Mouse (Mus musculus) cerebellum, adult 11-12 months (tissue): Measurements from ENCODE around the gene Commd9.
A peak's percentile ranks its signal among the peaks of the same experiment; 100 is the strongest.

ENCODE experiments used
- DNase-seq: peaks from one replicate; pipeline ENCODE4 v3.0.0; 2022

The Commd9 gene

DNA sequence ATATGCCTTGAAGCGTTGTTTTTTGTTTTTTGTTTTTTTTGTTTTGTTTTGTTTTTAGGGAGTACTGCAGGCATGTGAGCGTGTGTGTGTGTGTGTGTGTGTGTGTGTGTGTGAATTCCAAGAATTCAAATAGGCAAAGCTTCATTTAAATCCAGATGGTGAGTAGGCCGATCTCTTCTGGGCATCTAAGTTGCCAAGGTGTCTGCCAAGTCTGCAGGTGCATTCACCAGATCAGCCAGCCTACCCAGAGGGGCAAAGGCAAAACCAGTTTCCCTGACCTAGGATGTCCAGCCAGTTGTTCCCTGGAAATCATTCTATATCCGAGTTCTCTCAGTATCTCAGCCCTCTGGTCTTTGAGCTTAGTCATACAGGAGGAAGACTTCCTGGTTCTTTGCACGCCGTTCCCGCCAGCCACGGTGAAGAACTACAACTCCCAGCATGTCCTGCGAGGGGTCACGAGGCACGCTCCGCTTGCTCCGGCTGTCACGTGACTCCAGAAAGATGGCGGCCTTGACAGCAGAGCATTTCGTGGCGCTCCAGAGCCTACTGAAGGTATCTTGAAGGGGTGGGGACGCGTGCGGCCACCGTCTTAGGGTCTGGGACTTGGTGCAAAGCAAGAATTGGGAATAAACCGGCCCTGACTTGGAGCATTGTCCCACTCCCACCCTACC lies at the start of gene Commd9:
Commd9 (plus strand) TSS at position 480 of the 671 bp plus-strand sequence.
- peak; percentile 92 for DNase-seq

GRCm38 (mm10) chr2:101842756-101843155 lies 43.3 kb upstream of the Commd9 start:
- no peak for DNase-seq

GRCm38 (mm10) chr2:101854792-101855191 lies 31.3 kb upstream of the Commd9 start:
- no peak for DNase-seq

DNA sequence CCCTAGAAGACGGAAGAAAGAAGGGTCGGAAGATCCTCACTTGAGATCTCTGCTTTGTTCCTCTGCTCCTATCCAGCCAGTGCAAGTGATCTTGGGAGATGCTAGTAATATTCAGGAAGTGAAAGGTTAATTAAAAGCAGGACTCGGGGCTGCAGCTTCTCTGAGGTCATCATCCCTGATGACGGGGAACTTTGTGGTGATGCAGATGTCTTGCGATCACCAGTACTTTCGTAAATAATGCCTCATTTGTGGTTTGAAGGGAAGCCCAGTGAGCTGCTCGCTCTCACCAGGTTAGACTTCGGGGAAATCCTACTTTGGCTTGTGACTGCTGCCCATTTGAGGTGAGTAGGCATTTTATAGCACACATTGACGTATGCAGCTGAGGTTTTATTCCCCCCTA lies 29.9 kb upstream of the Commd9 start:
- no peak for DNase-seq

- DNase-seq: no peak
These were observed 25.0 kb upstream of the Commd9 start for GRCm38 (mm10) chr2:101860920-101861485.

DNA sequence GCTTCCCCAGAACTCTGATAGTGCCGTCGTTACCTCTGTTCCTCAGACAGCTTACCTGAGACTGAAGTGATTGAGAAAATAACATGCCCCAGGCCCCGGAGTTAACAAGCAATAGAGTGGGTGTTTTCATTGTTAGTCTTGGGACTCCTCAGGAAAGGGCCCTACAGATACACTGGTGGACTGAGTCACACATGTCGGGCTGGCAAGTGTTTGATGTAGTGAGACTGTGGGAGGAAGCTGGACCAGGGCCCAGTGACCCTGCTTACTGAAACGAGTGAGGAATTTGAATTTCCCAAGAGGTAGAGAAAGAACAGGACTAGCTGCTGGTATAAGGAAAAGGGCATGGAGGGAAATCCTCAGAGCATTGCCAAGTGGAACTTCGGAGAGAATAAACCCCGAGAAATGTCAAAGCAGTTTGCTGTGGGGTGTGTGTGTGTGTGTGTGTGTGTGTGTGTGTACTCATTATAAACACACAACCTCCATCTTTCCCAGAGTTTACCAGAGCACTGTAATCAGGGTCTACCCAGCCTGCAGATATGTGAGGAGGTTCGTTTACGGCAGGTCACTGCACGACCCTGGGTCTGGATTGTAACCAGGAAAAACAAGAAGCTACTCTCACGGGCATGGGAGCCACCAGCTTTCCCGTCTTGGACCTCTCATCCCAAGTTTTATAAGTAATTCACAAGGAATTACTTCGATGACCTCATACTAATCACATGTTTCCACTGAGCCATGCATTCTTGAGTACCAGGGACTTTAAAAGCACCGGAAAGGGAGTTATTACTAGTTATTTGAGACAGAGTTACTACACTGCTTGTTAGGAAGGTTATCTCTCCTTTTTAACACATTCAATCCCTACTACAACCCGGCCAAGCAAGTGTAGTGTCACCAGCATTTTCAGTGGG lies 23.6 kb upstream of the Commd9 start:
- no peak for DNase-seq

DNA sequence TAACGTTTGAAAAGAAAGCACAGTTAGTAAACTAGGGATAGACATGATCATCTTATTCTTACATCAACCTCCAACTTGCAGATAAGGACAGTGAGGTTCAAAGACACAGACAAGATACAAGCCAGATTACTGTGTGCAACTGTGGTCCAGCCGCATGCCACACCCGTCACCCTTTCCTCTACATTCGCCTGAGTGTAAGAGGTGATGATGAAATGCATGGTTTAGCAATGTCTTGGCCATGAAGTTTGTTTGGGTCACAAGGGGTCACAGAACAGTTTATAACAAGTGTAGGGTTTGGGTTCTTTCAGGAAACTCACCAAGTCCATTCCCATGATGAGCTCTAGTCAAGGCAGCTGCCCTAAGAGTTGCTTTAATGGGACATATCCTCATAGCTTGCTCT lies 17.4 kb upstream of the Commd9 start:
- no peak for DNase-seq

- DNase-seq: no peak
These were observed 14.9 kb upstream of the Commd9 start for GRCm38 (mm10) chr2:101871179-101871578.

DNA sequence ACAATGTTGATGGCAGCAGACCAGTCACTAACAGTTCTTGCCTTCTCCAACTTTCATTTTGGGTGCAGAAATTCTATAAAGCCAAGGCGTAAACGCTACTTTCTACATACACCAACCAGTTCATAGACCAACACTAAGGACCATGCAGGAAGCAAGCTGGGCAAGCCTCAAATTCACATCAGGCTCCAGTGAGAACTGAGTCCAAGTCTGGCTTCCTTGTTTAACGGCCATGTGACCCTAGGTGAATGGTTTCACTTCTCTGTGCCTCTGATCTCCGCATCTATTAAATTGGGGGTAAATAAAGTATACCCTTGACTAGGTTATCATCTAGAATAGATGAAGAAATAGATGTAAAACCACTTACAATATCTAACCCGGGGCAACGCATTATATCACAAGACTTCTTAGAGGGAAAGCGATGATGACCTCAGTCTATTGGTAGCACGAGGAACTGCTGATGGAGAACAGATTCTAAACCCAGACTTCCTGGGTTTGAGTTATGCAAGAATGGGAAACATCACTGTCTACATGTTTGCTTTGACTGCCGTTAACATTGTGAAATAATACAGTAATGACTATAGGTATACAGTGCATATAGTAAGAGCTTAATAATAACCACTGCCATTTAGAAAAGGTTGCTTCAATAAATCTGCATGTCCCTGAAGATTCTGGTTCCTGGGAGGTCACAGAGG lies 4.4 kb upstream of the Commd9 start:
- no peak for DNase-seq

- no peak for DNase-seq
These were observed 3.0 kb upstream of the Commd9 start, which contains the start of gene Prr5l for GRCm38 (mm10) chr2:101882998-101883397. Gene Prr5l, minus strand, starts transcription at chr2:101883027.

DNA sequence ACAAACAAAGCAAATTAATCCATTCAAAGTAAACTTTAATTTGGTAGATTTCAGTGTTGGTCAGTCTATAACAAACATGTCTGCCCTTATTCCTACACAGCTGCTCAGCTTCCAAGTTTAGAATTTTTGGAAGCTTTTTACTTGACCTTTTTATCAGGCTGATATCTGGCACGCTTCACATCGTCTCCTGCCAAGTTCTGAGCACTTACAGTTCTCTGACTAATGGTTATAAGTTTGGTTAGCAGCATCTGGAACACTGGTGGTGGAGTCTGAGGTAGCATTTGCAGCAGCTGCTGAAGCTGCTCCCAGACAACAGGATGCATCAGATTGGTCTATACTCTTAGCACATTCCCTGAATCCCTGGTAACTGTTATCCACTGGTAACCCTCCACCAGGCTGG lies 1.8 kb upstream of the Commd9 start:
- no peak for DNase-seq

DNA sequence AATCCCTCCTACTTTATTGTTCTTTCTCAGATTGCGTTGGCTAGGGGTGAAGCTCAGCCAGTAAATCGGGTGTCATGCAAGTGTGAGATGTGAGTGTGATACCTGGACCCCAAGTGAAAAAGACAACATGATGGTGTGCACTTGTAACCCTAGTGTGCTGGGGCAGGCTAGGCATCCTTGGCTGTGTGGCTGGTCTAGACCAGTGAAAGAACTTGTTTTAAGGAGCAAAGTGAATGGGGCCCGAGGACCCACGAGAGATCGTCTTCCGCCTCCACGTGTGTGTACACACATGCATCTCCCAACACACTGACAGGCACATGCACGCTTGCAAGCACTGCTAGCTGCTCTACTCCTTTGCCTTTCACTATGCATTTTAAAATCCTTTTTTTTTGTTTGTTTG lies 2.8 kb downstream of the Commd9 start:
- DNase-seq: no peak

GRCm38 (mm10) chr2:101891143-101891542 lies 5.1 kb downstream of the Commd9 start:
- no peak for DNase-seq

GRCm38 (mm10) chr2:101894126-101894525 lies 8.1 kb downstream of the Commd9 start:
- DNase-seq: no peak

GRCm38 (mm10) chr2:101896425-101897204 lies 10.6 kb downstream of the Commd9 start:
- no peak for DNase-seq

GRCm38 (mm10) chr2:101902196-101902595 lies 16.1 kb downstream of the Commd9 start:
- DNase-seq: peak; percentile 55

- DNase-seq: peak; percentile 88
These were observed 19.7 kb downstream of the Commd9 start for GRCm38 (mm10) chr2:101905534-101906378.

GRCm38 (mm10) chr2:101906379-101906690 lies 20.3 kb downstream of the Commd9 start:
- peak; percentile 72 for DNase-seq

DNA sequence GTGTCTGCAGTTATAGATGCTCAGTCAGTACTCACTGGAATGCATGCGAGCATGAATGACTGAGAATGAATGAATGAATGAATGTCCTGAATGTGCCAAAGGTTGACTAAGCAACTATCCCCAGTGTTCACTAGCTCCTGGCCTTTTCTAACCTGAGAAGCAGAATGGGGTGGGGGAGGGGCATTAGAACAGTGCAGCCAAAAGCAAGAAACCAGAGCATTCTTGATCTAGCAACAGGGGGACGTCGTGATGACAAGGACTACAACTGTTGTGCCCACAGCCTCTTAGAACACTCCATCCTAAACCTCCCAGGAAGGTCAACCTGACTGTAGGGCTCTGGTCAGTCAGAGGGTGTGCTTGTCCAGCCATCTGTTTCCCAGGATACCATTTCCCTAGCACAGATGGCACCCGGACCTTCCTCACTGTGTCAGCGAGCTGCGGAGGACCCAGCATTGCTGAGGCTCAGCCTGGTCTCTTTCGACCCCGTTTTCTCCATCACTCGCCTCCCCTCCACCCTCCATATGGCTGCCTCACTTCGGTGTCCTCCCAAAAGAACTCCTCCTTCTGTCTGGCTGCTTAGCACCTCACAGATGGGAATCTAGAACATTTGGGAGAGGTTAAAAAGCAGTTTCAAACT lies 21.5 kb downstream of the Commd9 start:
- peak; percentile 99 for DNase-seq

GRCm38 (mm10) chr2:101908773-101909172 lies 22.7 kb downstream of the Commd9 start:
- DNase-seq: peak; percentile 43
